Mouse (Mus musculus) kidney, adult 10 weeks (tissue): ENCODE data around the gene Bap1. TPM values are rescaled to one million over a fixed set of nuclear protein-coding genes. Genes with fewer than 3 reads are reported as not detected.

Source experiments
- polyA plus RNA-seq: library from polyadenylated mRNA; stranded (reverse); fragments of 350-450 nt; fragmentation: Illumina TruSeq; extraction: RNeasy Lipid Tissue Mini Kit (QIAGEN cat#74804); gene quantifications from one replicate; pipeline ENCODE4 v1.2.3, GENCODE M21; 2014; ENCODE audit warnings: low read depth, low replicate concordance

Gene Bap1
- 5.7 TPM for polyA plus RNA-seq

DNA sequence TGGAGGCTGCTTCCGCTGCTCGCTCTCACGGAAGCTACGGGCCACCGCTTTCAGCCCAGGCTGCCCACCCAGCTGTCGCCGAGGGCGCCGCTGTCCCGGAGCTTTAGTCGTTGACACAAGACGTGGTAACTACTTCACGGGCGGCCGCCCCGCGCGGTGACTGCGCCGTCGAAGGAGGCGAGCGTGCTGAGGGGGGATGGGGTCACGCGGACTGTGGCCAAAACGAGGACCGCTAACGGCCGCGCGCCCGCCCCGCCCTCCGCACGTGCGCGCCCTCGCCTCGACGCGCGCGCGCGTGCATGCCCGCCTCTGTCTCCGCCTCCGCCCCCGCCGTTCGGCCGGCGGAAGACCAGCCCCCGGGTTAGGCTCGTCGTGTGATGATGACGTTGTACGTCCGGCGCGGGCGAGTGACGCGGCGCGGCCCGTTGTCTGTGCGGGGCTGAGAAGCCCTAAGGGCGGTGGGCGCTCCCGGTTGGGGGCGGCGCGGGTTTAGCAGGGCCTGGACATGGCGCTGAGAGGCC, at the start of gene Bap1, which contains the start of gene Phf7:
TSS of gene Bap1 (plus strand) at position 367 of the 521 bp plus-strand sequence.
TSS of gene Phf7 (minus strand) at position 234 of the 521 bp plus-strand sequence.

GRCm38 (mm10) chr14:31208084-31208483, 43.2 kb upstream of the Bap1 start, which contains the start of gene Tnnc1:
TSS of gene Tnnc1 (plus strand) at chr14:31208312.

DNA sequence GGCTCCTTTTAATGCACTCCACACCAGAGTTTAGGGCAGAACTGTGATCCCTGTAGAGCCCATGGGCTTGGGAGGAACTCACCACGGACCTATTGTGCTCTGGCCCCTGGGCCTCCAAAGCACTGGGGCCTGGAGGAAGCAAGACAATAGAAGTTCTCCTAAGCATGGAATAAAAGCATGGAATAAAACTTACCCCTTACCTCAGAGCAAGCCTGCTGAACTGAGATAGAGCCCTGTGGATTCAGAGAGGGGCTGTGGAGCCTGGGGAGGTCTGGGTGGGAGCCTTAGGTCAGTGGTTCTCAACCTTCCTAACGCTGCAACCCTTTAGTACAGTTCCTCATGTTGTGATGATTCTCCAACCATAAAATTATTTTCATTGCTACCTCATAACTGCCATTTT, 34.4 kb upstream of the Bap1 start, which contains the start of gene Nisch:
TSS of gene Nisch (minus strand) at position 101 of the 400 bp plus-strand sequence.

DNA sequence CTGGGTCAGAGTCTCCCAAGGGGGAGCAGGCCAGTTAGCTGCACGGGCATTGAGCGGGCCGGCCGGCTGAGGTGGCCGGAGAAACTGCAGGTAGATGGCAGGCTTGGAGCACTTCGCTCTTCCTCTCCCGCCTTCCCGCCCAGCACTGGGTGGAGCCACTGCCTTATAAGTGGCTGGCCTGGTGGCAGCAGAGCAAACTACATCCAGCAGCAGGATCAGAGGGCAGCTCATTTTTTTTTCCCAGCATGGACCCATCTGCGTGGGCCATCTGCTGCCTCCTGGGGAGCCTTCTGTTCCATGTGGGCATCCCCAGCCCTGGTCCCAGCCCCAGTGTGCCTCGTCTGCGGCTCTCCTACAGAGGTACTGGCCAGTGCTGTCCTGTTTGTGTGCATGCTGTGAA, 33.6 kb upstream of the Bap1 start, which contains the start of gene Sema3g:
TSS of gene Sema3g (plus strand) at position 195 of the 400 bp plus-strand sequence.

Other genes starting within 250 kb of the Bap1 start
- 429 TPM for gene Spcs1, start 249.8 kb upstream of the Bap1 start, polyA plus RNA-seq
- gene Pbrm1, start 232.3 kb upstream of the Bap1 start, polyA plus RNA-seq = 62.8 TPM
- 90.1 TPM for gene Gnl3, start 232.3 kb upstream of the Bap1 start, polyA plus RNA-seq
- 24.4 TPM for gene Smim4, start 122.5 kb upstream of the Bap1 start, polyA plus RNA-seq
- gene Nt5dc2, start 120.4 kb upstream of the Bap1 start, polyA plus RNA-seq = 1.1 TPM
- gene Stab1, start 82.8 kb upstream of the Bap1 start, polyA plus RNA-seq = 0.97 TPM
- not detected for gene Tnnc1, start 43.1 kb upstream of the Bap1 start, polyA plus RNA-seq
- gene Nisch, start 34.5 kb upstream of the Bap1 start, polyA plus RNA-seq = 54.5 TPM
- gene Sema3g, start 33.6 kb upstream of the Bap1 start, polyA plus RNA-seq = 6.5 TPM
- 15.3 TPM for gene Phf7, start 133 bp upstream of the Bap1 start, polyA plus RNA-seq
- not detected for gene Dnah1, start 72.4 kb downstream of the Bap1 start, polyA plus RNA-seq
- gene Capn7, start 85.2 kb downstream of the Bap1 start, polyA plus RNA-seq = 114 TPM
- 63.8 TPM for gene Sh3bp5, start 184.6 kb downstream of the Bap1 start, polyA plus RNA-seq
- gene Eaf1, start 242.9 kb downstream of the Bap1 start, polyA plus RNA-seq = 45.7 TPM
- 43.3 TPM for gene Mettl6, start 243.6 kb downstream of the Bap1 start, polyA plus RNA-seq